Mouse (Mus musculus) adrenal gland, adult 10 weeks (tissue): ENCODE measurements around the gene Skint11. TPM values are rescaled to one million over a fixed set of nuclear protein-coding genes. Genes with fewer than 3 reads are reported as not detected.

Experiments used
- polyA plus RNA-seq: library from polyadenylated mRNA; stranded (reverse); fragments of 350-450 nt; fragmentation: Illumina TruSeq; extraction: RNeasy Lipid Tissue Mini Kit (QIAGEN cat#74804); gene quantifications from one replicate; pipeline ENCODE4 v1.2.3, GENCODE M21; 2014; ENCODE audit warnings: low read depth, low replicate concordance

Skint11 gene
- polyA plus RNA-seq = not detected

GRCm38 (mm10) chr4:114163084-114163483 lies at the start of gene Skint11:
Gene Skint11 (plus strand): TSS chr4:114163384.

Other genes with a start within 250 kb of the Skint11 start
- gene Skint5, start 163.9 kb upstream of the Skint11 start, polyA plus RNA-seq = not detected
- 0.99 TPM for gene Trabd2b, start 243.3 kb downstream of the Skint11 start, polyA plus RNA-seq